Mouse (Mus musculus): ENCODE results near the gene Mcoln3. TPM values are rescaled to one million over a fixed set of nuclear protein-coding genes. Genes with fewer than 3 reads are reported as not detected.

Mcoln3 gene
- polyA plus RNA-seq, 1 experiment from 2014 or later, result 0.21 TPM

DNA sequence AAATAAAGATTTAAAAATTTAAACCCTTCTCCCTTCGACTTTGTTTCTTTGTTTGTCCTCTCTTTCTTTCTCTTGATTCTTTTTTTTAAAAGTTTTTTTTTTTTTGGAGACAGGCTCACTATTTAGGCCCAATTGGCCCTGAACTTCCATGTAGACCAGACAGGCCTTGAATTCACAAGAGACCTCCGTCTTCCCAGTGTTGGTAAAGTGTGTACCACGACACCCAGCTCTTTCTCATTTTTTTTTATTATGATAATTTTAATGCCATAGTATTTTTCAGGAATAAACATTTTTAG is 4.8 kb downstream of the Mcoln3 start:
- no peak for ATAC-seq (ENCODE audit: low read depth)
- H3K27me3 ChIP-seq (ENCODE audit: control insufficient read depth, insufficient read depth, low read length), result peaks cover 2% of the 10 kb centered on the region; the same call in 1 of the 2 replicates
- H3K27ac ChIP-seq (ENCODE audit: low read depth, low read length), result no peak overlapping the region
- H3K9ac ChIP-seq (replicated peaks; ENCODE audit: low read depth, low read length), result no peak overlapping the region
- H3K4me2 ChIP-seq (ENCODE audit: low read depth, low read length), result no peak overlapping the region
- peaks cover 6% of the 10 kb centered on the region; the same call in 1 of the 2 replicates for H3K4me1 ChIP-seq (ENCODE audit: control insufficient read depth, insufficient read depth, low read length)
- no peaks in the 10 kb centered on the region for H3K36me3 ChIP-seq (ENCODE audit: control insufficient read depth, insufficient read depth, low read length)
- no peaks in the 10 kb centered on the region for H3K9me3 ChIP-seq (ENCODE audit: control insufficient read depth, low read length)
- no peak overlapping the region for H3K4me3 ChIP-seq (ENCODE audit: low read depth, low read length)
- 62% methylated on average over 3 of the region's 3 CpGs for WGBS

DNA sequence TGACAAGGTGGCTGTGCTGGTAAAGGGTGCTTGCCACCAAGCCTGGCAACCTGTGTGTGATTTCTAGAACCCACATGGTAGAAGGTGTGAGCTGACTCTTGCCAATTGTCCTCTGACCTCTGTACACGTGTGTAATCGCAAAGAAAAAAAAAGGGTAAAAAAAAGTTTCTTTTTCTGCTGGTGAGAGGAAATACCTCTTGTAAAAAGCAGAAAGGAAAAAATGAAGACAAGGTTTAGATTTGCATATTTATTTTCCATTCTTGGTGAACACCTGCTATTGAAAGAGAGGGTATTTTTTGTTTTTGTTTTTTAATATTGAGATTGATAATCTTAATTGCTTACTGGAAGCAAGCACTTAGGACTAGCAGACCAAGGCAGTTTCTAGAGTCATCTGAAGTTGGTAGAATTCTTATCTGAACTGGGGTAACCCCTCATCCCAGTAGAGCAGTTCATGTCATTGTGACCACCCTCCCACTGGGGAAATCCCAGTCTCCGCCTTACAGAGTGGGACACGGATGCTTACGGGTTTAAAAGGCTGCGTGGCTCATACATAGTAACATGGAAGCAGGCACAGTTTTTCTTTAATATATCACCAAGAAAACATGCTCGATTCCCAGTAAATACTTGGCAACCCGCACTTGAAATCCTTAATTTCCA is 5.7 kb downstream of the Mcoln3 start:
- Histone ChIP-seq H3K27me3 (ENCODE audit: control insufficient read depth, insufficient read depth, low read length) (0 out of 2 replicates have a peak, but pooled peaks cover 2% of the 10 kb centered on the region), H3K9me3 (ENCODE audit: control insufficient read depth, low read length) (no peaks in the 10 kb centered on the region), H3K4me2 (ENCODE audit: low read depth, low read length) (no peak overlapping the region), H3K36me3 (ENCODE audit: control insufficient read depth, insufficient read depth, low read length) (no peaks in the 10 kb centered on the region), H3K27ac (ENCODE audit: low read depth, low read length) (no peak overlapping the region), H3K9ac (replicated peaks; ENCODE audit: low read depth, low read length) (no peak overlapping the region), H3K4me3 (ENCODE audit: low read depth, low read length) (no peak overlapping the region), H3K4me1 (ENCODE audit: control insufficient read depth, insufficient read depth, low read length) (peaks cover 6% of the 10 kb centered on the region; the same call in 1 of the 2 replicates)
- WGBS, result 83% methylated on average over 8 of the region's 8 CpGs
- no peak for ATAC-seq (ENCODE audit: low read depth)

DNA sequence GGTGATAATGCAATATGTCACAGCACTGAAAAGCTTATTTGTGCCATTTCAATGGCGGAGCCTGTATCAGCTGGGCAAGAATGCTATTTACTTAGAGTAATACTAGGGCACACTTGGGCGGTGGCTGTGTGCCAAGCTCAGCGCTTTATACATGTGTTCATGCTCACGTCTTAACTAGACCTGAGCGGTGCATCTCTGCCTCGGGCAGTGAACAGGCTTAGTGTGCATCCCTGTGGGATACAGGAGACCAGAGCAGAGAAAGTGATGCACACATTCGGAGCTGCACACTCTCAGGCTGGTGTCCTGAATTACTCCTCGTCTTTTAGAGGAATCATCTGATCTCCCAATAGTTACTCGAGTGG is 6.2 kb downstream of the Mcoln3 start:
- H3K9ac ChIP-seq (replicated peaks; ENCODE audit: low read depth, low read length), result no peak overlapping the region
- no peaks in the 10 kb centered on the region for H3K9me3 ChIP-seq (ENCODE audit: control insufficient read depth, low read length)
- no peaks in the 10 kb centered on the region for H3K27me3 ChIP-seq (ENCODE audit: control insufficient read depth, insufficient read depth, low read length)
- WGBS, result 59% methylated on average over 9 of the region's 9 CpGs
- H3K4me3 ChIP-seq (ENCODE audit: low read depth, low read length), result no peak overlapping the region
- no peaks in the 10 kb centered on the region for H3K36me3 ChIP-seq (ENCODE audit: control insufficient read depth, insufficient read depth, low read length)
- peak; percentile 56; the same call in 1 of the 2 replicates for ATAC-seq (ENCODE audit: low read depth)
- no peak overlapping the region for H3K4me2 ChIP-seq (ENCODE audit: low read depth, low read length)
- no peak overlapping the region for H3K27ac ChIP-seq (ENCODE audit: low read depth, low read length)
- peaks cover 6% of the 10 kb centered on the region; the same call in 1 of the 2 replicates for H3K4me1 ChIP-seq (ENCODE audit: control insufficient read depth, insufficient read depth, low read length)

DNA sequence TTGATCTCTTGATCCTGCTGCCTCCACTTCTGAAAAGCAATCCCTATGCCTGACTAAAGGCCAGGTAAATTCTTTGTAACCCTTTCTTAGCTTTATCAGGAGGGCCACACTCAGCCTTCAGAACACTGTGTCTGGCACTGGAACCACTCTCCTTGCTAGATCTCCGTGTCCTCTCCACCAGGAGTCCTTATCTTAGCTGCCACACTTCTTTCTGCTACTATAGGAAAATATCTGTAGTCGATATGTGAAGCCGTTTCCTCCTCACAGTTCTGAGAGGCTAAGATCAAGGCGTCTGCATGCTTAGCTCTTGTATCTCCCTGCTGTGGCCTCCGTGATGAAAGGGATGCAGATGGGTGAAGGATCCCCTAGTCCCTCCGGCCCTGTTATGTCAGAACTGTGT is 10.0 kb downstream of the Mcoln3 start:
- H3K36me3 ChIP-seq (ENCODE audit: control insufficient read depth, insufficient read depth, low read length), result no peaks in the 10 kb centered on the region
- 79% methylated on average over 6 of the region's 6 CpGs for WGBS
- H3K9ac ChIP-seq (replicated peaks; ENCODE audit: low read depth, low read length), result no peak overlapping the region
- no peaks in the 10 kb centered on the region for H3K9me3 ChIP-seq (ENCODE audit: control insufficient read depth, low read length)
- H3K27me3 ChIP-seq (ENCODE audit: control insufficient read depth, insufficient read depth, low read length), result no peaks in the 10 kb centered on the region
- ATAC-seq (ENCODE audit: low read depth), result no peak
- no peak overlapping the region for H3K27ac ChIP-seq (ENCODE audit: low read depth, low read length)
- H3K4me2 ChIP-seq (ENCODE audit: low read depth, low read length), result no peak overlapping the region
- H3K4me3 ChIP-seq (ENCODE audit: low read depth, low read length), result no peak overlapping the region
- no peaks in the 10 kb centered on the region for H3K4me1 ChIP-seq (ENCODE audit: control insufficient read depth, insufficient read depth, low read length)

DNA sequence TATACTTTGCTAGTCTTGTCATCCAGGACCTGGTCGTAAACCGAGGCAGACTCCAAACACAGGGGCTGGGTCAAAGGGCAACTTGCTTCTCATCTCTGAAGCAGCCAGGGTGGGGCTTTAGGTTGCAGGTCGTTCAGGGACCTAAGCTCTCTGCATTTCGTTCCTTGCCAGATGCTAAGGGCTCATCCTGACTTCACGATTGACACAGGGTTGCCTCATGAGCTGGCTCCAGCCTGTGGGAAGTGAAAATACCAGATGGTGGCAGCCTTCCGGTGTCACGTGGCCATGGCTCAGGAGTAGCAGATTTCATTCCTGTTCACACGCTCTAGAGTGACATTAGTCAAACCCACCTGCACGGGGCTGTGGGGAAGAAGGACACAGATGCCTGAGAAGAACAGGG is 17.6 kb downstream of the Mcoln3 start:
- no peaks in the 10 kb centered on the region for H3K36me3 ChIP-seq (ENCODE audit: control insufficient read depth, insufficient read depth, low read length)
- no peaks in the 10 kb centered on the region for H3K4me1 ChIP-seq (ENCODE audit: control insufficient read depth, insufficient read depth, low read length)
- no peaks in the 10 kb centered on the region for H3K9me3 ChIP-seq (ENCODE audit: control insufficient read depth, low read length)
- H3K27me3 ChIP-seq (ENCODE audit: control insufficient read depth, insufficient read depth, low read length), result no peaks in the 10 kb centered on the region
- no peak overlapping the region for H3K27ac ChIP-seq (ENCODE audit: low read depth, low read length)
- H3K4me3 ChIP-seq (ENCODE audit: low read depth, low read length), result no peak overlapping the region
- no peak for ATAC-seq (ENCODE audit: low read depth)
- H3K4me2 ChIP-seq (ENCODE audit: low read depth, low read length), result no peak overlapping the region
- 82% methylated on average over 9 of the region's 9 CpGs for WGBS
- no peak overlapping the region for H3K9ac ChIP-seq (replicated peaks; ENCODE audit: low read depth, low read length)

DNA sequence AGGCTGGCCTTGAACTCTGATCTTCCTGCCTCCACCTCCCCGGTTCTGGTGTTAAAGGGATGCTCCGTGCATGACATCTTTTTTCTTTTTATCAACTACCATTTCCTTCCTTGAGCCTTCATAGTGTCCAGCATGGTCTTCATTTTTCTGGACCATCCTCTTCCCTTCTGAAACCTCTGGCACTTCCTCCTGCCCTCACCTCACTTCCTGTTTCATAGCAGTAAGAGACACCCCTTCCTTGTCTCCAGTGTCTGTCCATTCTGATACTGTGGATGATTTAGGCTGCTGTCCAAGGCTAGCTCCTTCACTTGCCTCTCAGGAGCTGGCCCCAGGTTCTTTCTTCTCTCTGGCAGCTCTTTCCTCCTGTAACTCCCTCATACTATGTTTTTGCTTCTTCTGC is 18.2 kb downstream of the Mcoln3 start:
- Histone ChIP-seq H3K27ac (ENCODE audit: low read depth, low read length) (no peak overlapping the region), H3K4me1 (ENCODE audit: control insufficient read depth, insufficient read depth, low read length) (no peaks in the 10 kb centered on the region), H3K4me2 (ENCODE audit: low read depth, low read length) (no peak overlapping the region), H3K9ac (replicated peaks; ENCODE audit: low read depth, low read length) (no peak overlapping the region), H3K4me3 (ENCODE audit: low read depth, low read length) (no peak overlapping the region), H3K9me3 (ENCODE audit: control insufficient read depth, low read length) (no peaks in the 10 kb centered on the region), H3K36me3 (ENCODE audit: control insufficient read depth, insufficient read depth, low read length) (no peaks in the 10 kb centered on the region), H3K27me3 (ENCODE audit: control insufficient read depth, insufficient read depth, low read length) (no peaks in the 10 kb centered on the region)
- WGBS, result 94% methylated on average over 2 of the region's 2 CpGs
- ATAC-seq (ENCODE audit: low read depth), result no peak

DNA sequence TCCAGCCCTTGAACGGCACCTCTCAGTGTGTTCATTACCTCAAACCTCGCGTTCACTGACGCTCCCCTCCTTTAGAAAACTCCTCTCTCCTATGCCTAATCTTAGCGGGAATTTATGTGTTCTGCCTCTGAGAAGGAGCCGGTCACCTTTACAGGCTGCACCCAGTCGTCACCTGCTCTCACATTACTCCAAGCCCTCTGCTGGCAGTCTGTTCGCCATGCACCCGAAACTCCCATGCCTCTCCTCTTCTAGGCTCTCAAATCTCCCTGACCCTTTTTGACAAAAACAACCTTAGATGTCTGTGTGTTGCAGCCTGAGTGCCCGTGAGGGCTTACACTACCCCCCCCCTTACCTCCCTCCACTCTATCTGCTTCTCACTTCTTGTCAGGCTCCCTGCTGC is 19.2 kb downstream of the Mcoln3 start:
- H3K4me1 ChIP-seq (ENCODE audit: control insufficient read depth, insufficient read depth, low read length), result no peaks in the 10 kb centered on the region
- 42% methylated on average over 10 of the region's 10 CpGs for WGBS
- no peak overlapping the region for H3K4me2 ChIP-seq (ENCODE audit: low read depth, low read length)
- H3K9ac ChIP-seq (replicated peaks; ENCODE audit: low read depth, low read length), result no peak overlapping the region
- H3K4me3 ChIP-seq (ENCODE audit: low read depth, low read length), result no peak overlapping the region
- H3K27me3 ChIP-seq (ENCODE audit: control insufficient read depth, insufficient read depth, low read length), result no peaks in the 10 kb centered on the region
- H3K36me3 ChIP-seq (ENCODE audit: control insufficient read depth, insufficient read depth, low read length), result no peaks in the 10 kb centered on the region
- no peak for ATAC-seq (ENCODE audit: low read depth)
- no peak overlapping the region for H3K27ac ChIP-seq (ENCODE audit: low read depth, low read length)
- no peaks in the 10 kb centered on the region for H3K9me3 ChIP-seq (ENCODE audit: control insufficient read depth, low read length)

DNA sequence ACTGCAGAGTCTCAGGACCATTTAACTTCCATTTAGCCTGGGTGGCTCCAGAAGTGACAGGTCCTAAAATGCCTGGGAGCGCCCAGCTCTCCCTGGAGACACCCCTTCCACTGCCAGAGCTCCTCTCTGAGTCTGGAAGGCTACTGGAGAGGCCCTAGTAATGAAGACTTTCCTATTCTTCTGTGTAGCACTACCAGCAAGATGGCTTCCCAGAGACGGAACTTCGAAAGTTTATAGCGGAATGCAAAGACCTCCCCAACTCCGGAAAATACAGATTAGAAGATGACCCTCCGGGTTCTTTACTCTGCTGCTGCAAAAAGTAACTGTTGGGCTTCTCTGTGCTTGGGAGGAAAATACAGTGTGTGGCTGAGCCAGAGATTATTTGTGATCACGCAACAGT is 23.0 kb downstream of the Mcoln3 start:
- Histone ChIP-seq H3K4me2 (ENCODE audit: low read depth, low read length) (no peak overlapping the region), H3K9ac (replicated peaks; ENCODE audit: low read depth, low read length) (no peak overlapping the region), H3K27ac (ENCODE audit: low read depth, low read length) (no peak overlapping the region), H3K27me3 (ENCODE audit: control insufficient read depth, insufficient read depth, low read length) (no peaks in the 10 kb centered on the region), H3K4me3 (ENCODE audit: low read depth, low read length) (no peak overlapping the region), H3K4me1 (ENCODE audit: control insufficient read depth, insufficient read depth, low read length) (no peaks in the 10 kb centered on the region), H3K36me3 (ENCODE audit: control insufficient read depth, insufficient read depth, low read length) (no peaks in the 10 kb centered on the region), H3K9me3 (ENCODE audit: control insufficient read depth, low read length) (no peaks in the 10 kb centered on the region)
- ATAC-seq (ENCODE audit: low read depth), result no peak
- 96% methylated on average over 7 of the region's 7 CpGs for WGBS

DNA sequence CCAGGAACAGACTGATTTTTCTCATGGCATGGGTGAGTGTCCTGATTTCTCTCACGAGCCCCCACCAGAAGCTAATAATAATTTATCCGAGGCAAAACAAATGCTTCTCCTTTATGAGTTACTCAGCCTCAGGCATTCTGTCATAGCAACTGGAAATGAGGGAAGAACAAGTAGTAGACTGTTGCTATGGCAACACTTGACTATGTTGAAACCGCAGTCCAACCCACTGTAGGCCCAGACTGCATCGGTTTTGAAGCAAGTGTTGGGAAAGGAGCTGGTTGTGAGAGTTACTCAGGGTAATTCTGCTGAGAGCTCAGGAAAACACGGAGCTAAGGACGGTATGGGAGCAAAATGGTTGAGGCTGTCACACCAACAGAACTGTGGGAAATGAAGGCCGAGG is 25.3 kb downstream of the Mcoln3 start:
- H3K9me3 ChIP-seq (ENCODE audit: control insufficient read depth, low read length), result no peaks in the 10 kb centered on the region
- no peaks in the 10 kb centered on the region for H3K4me1 ChIP-seq (ENCODE audit: control insufficient read depth, insufficient read depth, low read length)
- no peak for ATAC-seq (ENCODE audit: low read depth)
- H3K36me3 ChIP-seq (ENCODE audit: control insufficient read depth, insufficient read depth, low read length), result no peaks in the 10 kb centered on the region
- no peak overlapping the region for H3K4me3 ChIP-seq (ENCODE audit: low read depth, low read length)
- 78% methylated on average over 7 of the region's 7 CpGs for WGBS
- no peak overlapping the region for H3K4me2 ChIP-seq (ENCODE audit: low read depth, low read length)
- H3K9ac ChIP-seq (replicated peaks; ENCODE audit: low read depth, low read length), result no peak overlapping the region
- no peaks in the 10 kb centered on the region for H3K27me3 ChIP-seq (ENCODE audit: control insufficient read depth, insufficient read depth, low read length)
- no peak overlapping the region for H3K27ac ChIP-seq (ENCODE audit: low read depth, low read length)
